Mouse (Mus musculus) spleen, embryonic (tissue): ENCODE measurements at regions not wholly inside any gene's neighbourhood (a gene's known extent, or its start where the extent isn't known, plus 50 kb on each side); places are given as distances from the start of the nearest gene placed in this dataset.

Experiments
- CTCF ChIA-PET: fragments of 350-600 bp; sonication (Branson Sonifier 250); formaldehyde crosslinking; loops from one replicate; lab custom pipeline; 2022; lab: Charles Lee

DNA sequence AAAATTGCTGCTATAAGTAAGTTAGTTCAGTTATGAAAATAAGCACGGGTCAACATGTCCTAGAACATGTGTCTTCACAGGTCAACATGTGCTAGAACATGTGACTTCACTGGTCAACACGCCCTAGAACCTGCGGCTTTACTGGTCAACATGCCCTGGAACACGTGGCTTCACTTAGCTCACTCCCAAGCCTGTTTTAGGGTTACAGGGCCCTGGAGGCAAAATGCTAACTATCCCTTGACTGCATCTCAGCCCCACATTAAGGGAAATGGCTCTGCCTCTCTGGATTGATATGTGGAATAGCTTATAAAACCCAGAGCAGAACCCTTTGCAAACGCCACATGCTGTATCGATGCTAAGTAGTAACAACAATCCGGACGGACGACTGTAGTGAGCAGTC is 67.8 kb downstream of the Nkx6-1 start:
- CTCF ChIA-PET: no interaction called here

DNA sequence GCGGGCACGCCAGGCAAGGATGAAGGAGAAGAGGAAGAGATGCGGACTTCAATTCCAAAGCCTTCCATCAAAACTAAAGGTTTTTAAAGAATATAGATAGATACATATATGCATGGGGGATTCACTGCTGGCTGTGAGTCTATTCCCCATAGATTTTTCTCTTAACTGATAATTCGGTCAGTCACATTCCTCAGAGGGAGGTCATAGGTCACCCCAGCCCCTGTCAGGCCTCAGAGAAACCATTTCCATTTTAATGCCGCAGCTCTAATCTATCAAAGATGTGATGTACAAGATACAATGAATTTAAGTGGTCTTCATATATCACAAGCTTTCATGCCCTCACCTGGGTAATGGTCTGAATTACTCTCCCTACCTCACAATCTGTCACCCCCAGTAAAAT is 73.6 kb downstream of the Nkx6-1 start:
- CTCF ChIA-PET: no interaction called here

DNA sequence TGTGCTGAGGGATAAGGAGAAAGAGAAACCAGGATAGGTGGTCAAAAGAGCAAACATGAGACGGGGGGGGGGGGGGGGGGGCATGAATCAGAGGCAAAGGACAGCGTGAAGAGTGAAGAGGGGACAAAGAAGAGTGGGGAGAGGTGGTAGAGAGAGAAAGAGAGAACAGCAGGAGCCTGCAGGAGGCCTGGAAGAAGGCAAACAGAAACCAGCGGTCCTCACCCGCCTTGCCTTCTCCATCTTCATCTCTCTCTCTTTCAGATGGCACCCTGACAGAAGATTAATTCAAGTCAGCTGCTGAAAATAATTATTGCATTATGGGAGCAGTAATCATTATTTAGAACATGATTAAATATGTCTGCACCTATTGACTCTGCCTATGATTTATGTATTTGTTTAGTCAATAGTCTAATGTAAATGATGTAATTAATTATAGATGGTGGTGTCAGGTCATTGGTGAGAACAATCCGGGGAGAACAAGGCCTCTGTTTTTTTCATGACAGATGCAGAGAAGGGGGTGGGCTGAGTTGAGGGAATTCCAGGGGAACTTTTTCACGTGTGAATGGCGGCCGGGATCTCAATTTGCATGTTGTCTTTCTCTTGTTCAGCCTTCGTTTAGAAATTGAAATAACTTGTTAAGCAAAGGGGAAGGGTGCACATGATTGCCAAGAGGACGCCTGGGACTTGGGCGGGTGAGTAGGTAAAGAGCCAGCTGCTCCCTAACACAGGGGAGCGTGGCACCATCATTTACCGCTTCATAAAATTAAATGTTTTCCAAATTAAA is 74.3 kb downstream of the Nkx6-1 start:
- CTCF ChIA-PET: no interaction called here

DNA sequence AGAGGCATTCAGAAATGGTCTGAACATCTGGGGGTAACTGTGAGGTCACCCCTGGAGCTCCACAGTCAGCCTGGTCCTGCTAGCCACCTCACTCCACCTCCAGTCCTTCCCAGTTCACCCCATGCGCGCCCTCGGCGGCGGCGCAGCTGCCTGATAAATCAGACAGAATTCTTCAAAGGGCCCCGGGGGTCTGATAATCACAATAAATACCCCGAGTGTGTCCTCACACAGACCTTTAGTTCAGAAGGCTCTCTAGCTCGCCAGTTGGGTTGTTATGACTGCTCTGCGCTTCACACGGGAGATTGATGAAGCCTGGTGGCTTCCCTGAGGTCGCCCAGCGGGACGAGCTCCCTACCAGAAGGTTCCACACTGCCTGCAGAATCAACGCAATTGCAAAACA is 91.8 kb downstream of the Nkx6-1 start:
- CTCF ChIA-PET: interaction anchor here (0.5 kb wide), 1 partner anchor 1131 kb away, joined by 3 read pairs; no protein-coding TSS in a partner anchor

DNA sequence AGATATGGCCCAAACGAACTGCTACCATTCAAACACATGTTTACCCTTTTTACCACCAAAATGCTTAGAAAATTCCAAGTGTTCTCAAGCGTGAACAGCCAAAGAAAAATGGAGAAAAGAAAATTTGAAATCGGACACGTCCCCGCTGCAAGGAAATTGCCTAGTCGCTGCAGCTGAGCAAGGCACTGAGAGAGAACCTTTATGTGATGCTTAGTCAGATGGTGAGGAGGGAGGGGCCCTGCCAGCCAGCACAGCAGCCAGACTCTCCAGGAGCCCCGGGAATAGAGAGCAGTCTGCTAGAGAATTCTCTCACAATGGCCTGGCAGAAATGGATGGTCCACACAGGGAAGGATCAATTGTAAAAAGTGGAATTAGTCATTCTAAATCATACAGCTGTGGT is 99.0 kb downstream of the Nkx6-1 start:
- CTCF ChIA-PET: no interaction called here

DNA sequence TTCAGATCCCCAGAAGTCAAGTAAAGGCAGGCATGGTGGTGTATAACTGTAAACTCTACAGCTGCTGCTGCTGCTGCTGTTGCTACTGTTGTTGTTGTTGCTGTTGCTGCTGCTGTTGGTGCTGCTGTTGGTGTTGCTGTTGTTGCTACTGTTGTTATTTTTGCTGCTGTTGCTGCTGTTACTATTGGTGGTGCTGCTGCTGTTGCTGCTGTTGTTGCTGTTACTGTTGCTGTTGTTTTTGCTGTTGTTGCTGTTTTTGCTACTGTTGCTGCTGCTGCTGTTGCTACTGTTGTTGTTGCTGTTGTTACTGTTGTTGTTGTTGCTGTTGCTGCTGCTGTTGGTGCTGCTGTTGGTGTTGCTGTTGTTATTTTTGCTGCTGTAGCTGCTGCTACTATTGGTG is 104.4 kb downstream of the Nkx6-1 start:
- CTCF ChIA-PET: no interaction called here

DNA sequence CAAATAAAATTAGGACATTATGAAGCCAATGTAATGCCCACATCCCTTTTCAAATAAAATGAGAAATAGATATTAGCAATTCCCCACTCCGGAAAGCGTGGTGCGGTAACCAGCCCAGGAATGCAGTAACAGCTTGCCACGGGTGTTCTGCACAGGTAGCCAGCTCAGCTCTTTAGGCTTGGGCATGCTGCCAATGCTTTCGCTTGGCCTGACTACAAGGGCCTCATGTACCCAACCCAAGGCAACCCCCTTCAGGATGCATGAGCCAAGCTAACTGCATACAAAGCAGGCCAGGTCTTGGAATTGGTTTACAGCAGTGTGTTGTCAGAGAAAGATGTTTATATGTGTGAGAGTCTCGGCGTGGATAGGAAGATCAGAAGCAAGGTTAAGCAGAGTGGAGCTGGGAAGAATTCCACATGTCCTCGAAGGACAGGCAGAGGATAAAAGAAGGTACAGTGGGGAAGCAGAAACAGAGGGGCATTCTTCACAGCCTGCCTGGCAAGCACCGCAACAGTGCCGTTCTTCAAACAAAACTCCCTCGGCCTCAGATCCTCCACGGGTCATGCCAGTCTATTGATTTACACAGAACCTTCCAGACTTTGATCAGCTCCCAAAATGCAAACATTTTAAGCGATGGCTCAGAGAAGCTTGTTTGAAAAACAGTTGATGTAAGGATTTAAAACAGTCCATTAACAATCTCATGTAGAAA is 106.4 kb downstream of the Nkx6-1 start:
- CTCF ChIA-PET: no interaction called here

DNA sequence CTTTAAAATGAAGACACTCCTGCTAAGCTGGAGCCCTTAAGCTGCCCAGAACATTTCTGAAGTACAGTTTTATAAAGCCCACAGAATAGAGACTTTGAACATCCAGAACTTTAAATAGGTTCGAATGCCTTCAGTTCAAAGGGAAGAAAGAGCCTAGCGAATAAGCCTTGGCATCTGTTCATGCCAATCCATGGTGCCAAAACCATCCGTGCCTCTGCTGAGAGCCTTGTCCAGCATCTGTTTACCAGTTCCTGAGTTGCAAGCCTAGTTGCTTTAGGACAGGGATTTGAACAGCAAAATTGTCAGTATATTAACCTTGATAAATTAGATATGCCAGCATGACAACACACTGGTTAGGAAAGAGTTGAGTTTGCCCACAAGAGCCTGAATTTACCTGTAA is 107.6 kb downstream of the Nkx6-1 start:
- CTCF ChIA-PET: no interaction called here

DNA sequence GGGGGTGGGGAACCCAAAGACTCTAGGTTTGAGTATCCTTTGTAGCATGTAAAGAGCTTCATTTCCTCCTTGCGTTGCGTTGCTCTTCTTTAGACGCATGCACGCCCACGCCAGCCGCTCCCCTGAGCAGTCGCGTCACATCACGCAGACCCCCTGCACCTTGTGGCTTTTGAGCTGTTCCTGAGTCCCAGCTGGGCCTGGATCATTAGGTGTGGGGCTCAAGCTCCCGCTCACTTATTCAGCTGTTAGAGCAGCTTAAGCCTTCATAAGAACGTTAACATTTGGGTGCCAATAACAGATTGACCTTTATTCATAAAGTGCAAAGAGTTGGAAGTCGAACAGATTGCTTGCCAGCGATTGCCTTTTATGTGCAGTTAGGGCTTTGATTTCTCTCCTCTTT is 121.5 kb downstream of the Nkx6-1 start:
- CTCF ChIA-PET: no interaction called here

DNA sequence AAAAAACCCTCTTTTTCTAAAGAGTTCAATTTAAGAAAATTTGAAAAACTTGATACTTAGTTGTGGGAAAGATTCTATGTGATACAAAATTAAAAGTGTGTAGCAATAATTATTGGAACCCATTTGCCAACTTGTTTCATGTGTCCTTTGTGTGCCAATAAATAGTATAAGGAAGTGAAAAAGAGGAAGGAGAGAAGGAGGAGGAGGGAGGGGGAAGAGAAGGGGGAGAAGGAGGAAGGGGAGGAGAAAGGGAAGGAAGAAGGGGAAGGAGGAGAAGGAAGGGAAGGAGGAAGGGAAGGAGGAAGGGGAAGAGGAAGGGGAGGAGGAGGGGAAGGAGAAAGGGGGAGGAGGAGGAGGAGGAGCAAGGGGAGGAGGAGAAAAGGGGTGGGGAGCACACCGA is 125.0 kb downstream of the Nkx6-1 start:
- CTCF ChIA-PET: no interaction called here

DNA sequence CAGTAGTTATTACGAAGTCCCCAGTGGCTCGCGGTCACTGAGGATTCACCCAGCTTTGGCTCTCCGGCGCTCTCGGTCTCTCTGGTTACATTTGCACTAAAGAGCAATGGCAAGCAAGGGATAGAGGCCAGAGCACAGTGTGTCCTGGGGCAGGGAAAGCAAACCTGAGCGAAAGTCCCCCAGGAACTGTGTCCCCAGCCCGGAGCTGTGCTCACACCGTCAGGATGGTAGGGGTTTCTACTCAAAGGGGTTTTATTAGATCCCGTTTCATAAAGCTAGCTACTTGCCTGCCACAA is 125.6 kb downstream of the Nkx6-1 start:
- CTCF ChIA-PET: no interaction called here

DNA sequence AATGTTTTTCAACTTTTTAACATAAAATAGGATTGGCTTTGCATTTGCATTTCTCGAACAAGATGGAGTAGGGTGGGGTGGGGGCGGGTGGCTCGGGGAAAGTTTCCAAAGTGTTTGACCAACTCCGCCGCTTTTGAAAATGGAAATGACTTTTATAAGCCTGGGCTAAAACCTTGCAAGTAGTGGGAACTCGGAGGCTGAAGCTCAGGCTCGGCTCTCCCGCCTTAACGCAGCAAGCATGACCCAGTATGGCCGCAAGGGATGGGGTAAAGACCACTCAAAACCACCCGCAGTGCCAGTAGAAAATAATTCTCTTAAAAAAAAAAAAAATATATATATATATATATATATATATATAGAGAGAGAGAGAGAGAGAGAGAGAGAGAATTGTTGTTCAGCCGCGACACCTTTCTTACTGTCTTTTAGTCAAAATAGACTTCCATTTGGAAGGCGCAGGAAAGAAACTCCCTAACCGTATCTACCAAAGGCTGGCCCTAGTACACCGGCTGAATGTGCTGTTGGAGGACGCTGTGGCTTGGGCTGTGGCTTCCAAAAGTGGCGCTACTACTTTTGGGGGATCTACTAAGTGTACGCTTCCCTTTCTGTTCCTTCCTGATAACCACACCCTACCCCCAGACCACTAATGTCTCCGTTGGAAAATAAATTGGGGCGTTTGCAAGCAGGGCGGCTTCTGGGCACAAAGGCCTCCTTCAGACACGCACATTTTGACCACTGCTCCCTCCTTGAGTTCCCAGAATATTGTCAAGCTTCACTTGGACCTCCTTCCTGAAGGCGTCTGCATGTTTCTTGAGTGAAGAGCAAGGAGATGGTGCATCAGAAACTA is 126.2 kb downstream of the Nkx6-1 start:
- CTCF ChIA-PET: no interaction called here

DNA sequence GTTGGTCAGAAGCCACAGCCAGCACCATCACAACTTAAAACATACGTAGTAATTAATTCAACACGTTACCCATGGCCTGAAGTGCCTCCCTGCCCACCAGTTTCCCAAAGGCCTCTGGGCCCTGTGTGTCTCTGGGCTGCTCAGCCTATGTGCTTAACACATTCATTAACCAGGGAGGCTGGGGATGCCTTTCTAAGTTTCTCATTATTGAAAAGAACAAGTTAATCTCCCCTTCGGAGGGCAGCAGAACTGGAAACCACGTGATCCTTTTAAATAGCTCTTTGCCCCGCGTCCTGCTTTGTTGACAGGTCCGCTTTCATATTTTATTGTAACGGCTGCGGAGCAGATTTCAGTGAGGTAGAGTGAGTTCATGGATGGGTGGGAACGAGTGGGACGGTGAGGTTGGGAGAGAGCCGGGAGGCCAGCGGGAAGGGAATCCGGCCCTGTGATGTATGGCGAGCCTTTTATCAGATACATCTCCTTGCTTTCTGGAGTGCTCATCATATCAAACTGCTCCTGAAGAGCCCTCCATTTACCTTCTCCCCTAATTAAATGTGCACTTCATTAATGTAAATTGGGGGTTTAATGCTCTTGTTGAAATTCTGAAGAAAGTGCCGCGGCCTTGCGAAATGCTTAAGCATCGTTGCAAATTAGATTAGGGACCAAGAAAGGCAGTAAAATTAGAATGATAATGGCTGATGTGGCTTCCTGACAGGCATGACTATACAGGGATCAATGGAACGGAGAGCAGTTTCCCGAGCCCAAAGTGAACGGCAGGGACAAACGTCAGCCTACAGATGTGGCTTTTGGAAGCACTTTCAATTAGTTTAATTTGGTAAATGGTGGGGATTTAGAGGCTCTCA is 127.0 kb downstream of the Nkx6-1 start:
- CTCF ChIA-PET: no interaction called here

DNA sequence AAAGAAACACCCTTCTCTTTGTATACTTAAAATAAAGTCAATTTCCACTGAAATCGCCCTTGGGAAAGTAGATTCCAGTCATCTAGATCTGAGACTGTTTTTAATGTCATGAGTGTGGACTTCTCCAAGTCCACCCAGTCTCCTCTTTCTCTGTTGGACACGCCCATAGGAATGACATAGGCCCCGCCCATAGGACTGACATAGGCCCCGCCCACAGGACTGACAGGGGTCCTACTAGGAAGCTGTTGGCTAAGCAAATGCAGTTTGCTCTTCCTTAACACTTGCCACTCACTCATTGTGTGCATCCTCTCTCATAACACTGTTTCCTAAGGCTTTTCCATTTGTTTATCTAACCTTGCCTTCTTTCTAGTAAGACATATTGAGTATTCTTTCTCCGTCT is 129.3 kb downstream of the Nkx6-1 start:
- CTCF ChIA-PET: no interaction called here

DNA sequence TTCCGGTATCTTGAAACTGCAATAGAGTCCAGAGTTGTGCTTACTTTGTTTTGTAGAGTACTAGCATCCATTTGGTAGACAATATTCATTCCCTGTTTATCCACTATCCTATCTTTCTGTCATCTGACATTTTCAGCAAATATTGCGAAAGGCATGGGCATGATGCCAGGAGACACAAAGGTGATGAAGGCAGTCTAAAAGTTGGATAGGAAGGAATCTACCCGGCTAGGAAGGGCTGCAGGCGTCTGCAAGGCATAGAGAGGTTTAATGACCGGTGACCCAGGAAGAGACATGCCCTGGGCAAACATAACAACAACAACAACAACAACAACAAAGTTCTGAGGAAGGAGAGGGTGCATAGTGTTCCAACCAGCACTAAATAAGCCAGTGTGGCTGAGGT is 139.4 kb downstream of the Nkx6-1 start:
- CTCF ChIA-PET: no interaction called here

DNA sequence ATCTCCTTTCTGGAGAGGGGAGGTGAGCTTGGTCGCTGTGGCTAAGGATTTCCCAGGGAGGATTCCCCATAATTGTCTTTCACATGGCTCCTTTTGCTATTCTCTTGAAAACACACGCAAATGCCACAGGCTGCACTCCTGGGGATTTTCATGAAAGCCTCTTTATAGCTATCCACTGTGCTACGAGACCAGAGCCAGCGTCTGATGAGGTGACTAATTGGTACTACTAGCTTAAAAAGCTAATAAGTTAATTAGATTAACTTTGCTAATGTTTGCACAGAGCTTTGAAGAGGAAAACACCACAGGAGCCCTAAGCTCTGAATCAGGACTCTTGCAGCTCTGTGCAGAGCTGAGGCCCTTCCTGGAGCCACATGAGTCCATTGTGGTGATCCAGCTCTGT is 140.1 kb downstream of the Nkx6-1 start:
- CTCF ChIA-PET: no interaction called here

DNA sequence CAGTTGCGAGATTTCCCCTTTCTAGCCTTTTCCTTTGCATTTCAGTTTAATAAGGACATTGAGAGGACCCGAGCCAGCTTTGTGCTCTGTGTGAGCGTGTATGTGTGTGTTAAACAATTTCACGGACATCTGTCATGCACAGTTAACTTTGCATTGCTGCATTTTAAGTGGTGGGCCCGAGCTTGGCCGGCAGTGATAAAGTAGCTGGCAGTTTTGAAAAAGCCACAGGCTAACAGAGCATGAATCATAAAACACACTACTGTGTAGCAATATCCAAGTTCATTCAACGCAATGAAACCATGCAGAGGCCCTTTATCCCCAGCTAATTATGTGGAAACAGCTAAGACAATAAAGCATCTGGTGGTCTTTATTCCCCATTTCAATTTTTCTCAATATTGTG is 140.9 kb downstream of the Nkx6-1 start:
- CTCF ChIA-PET: no interaction called here

DNA sequence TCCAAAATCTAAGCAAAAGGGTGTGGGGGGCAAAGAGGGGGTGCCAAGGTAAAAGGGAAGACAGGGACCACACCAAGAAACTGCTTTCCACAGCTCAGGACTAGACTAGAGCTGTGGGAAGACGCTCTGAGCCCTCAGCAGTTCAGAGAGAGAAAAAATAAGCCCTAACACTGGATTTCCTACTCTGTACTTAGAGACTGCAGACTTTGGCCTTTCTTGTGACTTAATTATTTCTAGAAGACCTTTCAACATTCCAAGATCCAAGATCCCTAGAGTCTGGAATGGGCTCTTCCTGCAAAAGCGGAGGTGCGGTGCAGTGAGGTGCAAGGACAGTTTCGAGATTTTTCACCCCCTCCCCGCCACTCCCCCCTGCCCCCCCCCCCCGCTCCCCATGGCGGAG is 141.3 kb downstream of the Nkx6-1 start:
- CTCF ChIA-PET: no interaction called here

DNA sequence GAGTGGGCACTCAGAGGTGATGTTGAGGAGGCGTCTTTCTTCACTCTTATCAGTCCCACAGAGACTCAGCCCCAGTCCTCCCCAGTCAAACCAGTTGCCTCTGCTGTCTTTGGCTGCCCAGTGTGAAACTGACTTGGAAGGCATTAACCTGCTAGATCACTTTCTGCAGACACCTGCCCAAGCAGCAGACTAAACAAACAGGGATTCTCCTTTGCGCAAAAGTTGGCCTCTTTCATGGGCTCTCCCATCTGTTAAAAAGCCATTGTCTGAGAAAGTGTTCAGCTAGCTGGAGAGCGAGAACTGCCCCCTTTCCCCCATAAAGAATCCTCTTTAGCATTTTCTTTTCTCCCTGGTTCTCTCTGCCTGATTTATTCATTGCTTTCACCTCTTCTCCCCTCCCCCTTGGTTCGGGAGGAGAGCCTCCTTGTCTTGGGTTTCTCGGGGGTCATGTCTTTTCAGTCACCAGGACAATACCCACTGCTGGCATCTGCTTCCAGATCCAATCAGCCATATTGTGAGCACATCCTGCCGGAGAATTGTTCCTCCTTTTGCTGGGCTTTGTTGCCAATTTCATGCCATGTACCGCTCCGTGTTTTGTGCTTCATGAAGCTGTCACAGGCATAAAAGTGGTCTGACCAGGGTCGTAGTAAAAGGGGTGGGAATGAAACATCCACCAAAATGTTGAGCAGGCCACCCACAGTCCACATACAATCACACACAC is 143.7 kb downstream of the Nkx6-1 start:
- CTCF ChIA-PET: no interaction called here

DNA sequence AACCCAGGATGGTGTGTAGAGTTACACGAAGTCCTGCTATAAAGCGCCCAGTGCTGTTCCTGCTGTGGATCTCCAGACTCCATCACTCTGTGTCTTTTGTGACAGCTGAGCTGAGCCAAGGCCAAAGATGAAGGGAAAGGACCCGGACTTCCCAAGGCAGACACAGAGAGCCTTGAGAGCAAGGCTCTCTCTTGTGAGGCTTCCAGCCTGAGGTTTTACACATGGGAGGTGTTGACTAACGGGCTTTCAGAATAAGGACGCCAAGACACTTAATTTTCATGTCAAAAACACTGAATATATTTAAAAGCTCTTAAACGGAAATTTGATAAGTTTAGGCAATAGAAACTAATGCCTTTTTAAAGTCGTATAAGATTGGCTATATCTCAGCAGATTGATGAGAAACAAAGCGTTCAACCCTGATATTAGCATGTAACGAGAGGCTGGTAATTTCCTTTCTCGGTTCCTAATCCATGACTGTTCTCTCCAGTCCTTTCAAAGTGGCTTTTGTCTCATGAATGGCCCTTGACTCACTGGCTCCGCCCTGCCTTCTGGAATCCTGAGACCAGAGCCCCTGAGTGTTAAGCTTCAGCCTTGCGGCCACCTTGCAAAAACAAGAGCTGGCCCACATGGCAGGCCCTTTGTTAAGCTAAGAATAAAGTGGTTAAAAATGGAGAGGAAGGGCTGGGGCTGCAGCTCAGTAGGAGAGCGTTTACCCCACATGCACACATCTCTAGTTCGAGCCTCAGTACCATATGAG is 145.8 kb downstream of the Nkx6-1 start:
- CTCF ChIA-PET: no interaction called here
